Mouse (Mus musculus) liver, embryonic 12.5 days (tissue): Measurements from ENCODE around the gene Ncoa1. TPM values are rescaled to one million over a fixed set of nuclear protein-coding genes. Genes with fewer than 3 reads are reported as not detected.

Experiments used
- ATAC-seq: fragments of 200-750 bp; cut with Nextera tagmentation; 2 replicates; pipeline ENCODE4 v1.8.0; 2017; ENCODE audit warnings: moderate number of reproducible peaks, mild to moderate bottlenecking, moderate library complexity
- H3K27ac ChIP-seq: fragments of 300-500 bp; sonication (generic); 2 replicates; pipeline ENCODE4 v1.5.1; 2016; ENCODE audit warnings: mild to moderate bottlenecking
- H3K27me3 ChIP-seq: fragments of 300-500 bp; sonication (generic); replicated peaks from 2 replicates; pipeline ENCODE4 v1.6.1; 2016; ENCODE audit warnings: mild to moderate bottlenecking, moderate library complexity
- H3K36me3 ChIP-seq: fragments of 300-500 bp; sonication (generic); 2 replicates; pipeline ENCODE4 v1.6.1; 2016; ENCODE audit warnings: mild to moderate bottlenecking, moderate library complexity
- H3K4me1 ChIP-seq: fragments of 300-500 bp; sonication (generic); 2 replicates; pipeline ENCODE4 v1.6.1; 2016
- H3K4me2 ChIP-seq: fragments of 300-500 bp; sonication (generic); 2 replicates; pipeline ENCODE4 v1.6.1; 2016; ENCODE audit warnings: mild to moderate bottlenecking, moderate library complexity
- H3K4me3 ChIP-seq: fragments of 300-500 bp; sonication (generic); 2 replicates; pipeline ENCODE4 v1.5.1; 2016; ENCODE audit warnings: mild to moderate bottlenecking, moderate library complexity
- H3K9ac ChIP-seq: fragments of 300-500 bp; sonication (generic); 2 replicates; pipeline ENCODE4 v1.6.1; 2016; ENCODE audit warnings: mild to moderate bottlenecking, moderate library complexity
- H3K9me3 ChIP-seq: fragments of 300-500 bp; sonication (generic); replicated peaks from 2 replicates; pipeline ENCODE4 v1.6.1; 2016; ENCODE audit warnings: mild to moderate bottlenecking, moderate library complexity
- WGBS: fragments of 180-500 bp; shearing (Covaris S2); methylation state at CpG from one replicate; pipeline ENCODE4 v1.1.7; 2016; ENCODE audit not compliant: insufficient replicate concordance; 5-methylcytosine and 5-hydroxymethylcytosine counted together
- polyA plus RNA-seq: library from polyadenylated mRNA; unstranded; fragments of >200 nt; fragmentation: Nextera tagmentation; extraction: Ambion mirVana; gene quantifications from 2 replicates; pipeline ENCODE4 v1.2.1, GENCODE M21; 2016

Gene Ncoa1
- polyA plus RNA-seq, 1 experiment from 2014 or later: 1.9 TPM

DNA sequence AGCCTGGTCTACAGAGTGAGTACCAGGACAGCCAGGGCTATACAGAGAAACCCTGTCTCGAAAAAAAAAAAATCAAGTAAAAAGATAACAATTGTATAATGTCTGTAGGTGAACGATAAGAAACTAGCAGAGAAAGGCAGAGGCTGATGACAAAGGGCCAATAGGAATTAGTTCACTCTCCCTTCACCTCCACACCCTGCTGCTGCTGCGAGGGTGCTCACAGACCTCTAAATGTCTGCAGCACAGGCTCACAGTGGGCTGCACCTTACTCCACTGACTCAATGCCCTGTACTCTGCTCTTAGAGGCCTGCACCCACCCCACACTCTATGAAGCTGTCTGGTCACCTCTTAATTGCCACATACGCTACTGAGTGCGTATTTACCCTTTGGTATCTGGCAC is 45.0 kb downstream of the Ncoa1 start:
- Histone ChIP-seq H3K4me2 (no peak overlapping the region), H3K9ac (no peak overlapping the region), H3K27ac (no peak overlapping the region), H3K27me3 (no peaks in the 10 kb centered on the region), H3K4me3 (no peak overlapping the region), H3K9me3 (no peaks in the 10 kb centered on the region), H3K36me3 (no peaks in the 10 kb centered on the region), H3K4me1 (no peaks in the 10 kb centered on the region)
- 56% methylated on average over 5 of the region's 5 CpGs for WGBS
- ATAC-seq: no peak

DNA sequence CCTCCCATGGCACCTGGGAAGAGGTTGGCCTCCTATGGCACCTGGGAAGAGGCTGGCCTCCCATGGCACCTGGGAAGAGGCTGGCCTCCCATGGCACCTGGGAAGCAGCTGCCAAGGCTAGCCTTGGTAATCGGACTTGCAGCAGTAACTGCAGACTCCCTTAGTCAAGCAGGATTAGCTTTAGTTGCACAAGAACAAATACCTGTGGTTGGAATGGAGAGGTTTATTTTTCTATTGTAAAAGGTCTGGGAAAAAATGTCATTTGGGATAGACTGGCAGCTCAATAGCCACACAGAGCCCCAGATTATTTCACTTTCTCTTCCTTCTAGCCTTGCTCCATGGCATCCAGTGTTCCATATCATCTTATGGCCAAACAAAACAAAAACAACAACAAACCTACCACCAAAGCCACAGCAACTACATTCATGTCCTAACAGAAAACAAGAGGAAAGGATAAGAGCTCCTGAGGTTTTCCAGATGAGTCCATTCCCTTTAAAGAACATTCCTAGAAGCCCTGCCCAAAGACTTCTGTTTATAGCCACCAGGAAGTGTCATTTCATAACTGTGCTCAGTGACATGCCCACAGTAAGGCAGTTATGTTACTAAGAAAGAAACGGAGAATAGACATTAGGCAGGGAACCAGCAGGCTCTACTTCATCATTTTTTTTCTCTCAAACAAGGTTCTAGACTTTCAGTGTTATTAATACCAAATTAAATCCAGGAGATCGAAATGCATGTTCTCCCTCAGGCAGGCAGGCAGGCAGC is 46.7 kb downstream of the Ncoa1 start:
- 55% methylated on average over 3 of the region's 3 CpGs for WGBS
- Histone ChIP-seq H3K36me3 (no peaks in the 10 kb centered on the region), H3K27ac (no peak overlapping the region), H3K4me1 (no peaks in the 10 kb centered on the region), H3K27me3 (no peaks in the 10 kb centered on the region), H3K4me3 (no peak overlapping the region), H3K9me3 (no peaks in the 10 kb centered on the region), H3K4me2 (no peak overlapping the region), H3K9ac (no peak overlapping the region)
- ATAC-seq: no peak

DNA sequence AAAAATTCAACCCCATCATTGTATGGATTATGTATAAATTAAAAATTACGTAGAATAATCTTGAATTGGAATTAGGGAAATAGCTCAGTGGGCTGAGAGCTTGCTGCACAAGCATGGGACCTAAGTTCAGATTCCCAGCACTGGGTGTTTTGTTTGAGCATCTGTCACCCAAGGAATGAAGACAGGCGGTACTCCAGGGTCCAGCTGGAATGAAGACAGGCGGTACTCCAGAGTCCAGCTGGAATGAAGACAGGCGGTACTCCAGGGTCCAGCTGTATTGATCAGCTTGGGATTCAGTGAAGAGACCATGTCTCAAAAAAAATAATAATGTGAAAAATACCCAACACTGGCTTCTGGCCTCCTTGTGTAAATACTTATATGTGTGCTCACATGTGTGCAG is 58.2 kb downstream of the Ncoa1 start:
- Histone ChIP-seq H3K9me3 (no peaks in the 10 kb centered on the region), H3K4me2 (no peak overlapping the region), H3K4me1 (no peaks in the 10 kb centered on the region), H3K36me3 (no peaks in the 10 kb centered on the region), H3K9ac (no peak overlapping the region), H3K27me3 (no peaks in the 10 kb centered on the region), H3K4me3 (no peak overlapping the region), H3K27ac (no peak overlapping the region)
- no peak for ATAC-seq
- 84% methylated on average over 4 of the region's 4 CpGs for WGBS

DNA sequence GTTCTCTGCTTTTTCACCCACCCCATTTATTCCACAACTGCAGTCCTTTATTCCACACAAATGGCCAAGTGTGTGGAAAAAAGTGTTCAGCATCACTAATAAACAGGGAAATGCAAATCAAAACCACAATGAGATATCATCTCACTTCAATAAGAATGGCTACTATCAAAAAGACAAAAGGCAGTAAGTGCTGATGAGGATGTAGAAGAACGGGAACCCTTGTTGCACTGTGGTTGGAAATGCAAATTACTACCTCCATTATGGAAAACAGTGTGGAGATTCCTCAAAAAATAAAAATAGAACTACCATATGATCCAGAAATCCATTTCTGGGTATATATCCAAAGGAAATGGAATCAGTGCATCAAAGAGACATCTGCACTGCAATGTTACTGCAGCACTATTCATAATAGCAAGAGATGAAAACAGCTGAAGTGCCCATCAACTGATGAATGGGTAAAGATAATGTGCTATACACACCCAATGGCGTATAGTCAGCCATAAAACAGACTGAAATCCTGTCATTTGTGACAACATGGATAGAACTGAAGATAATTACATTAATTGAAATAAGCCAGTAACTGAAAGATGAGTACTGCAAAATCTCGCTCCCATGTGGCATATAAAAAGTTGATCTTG is 59.2 kb downstream of the Ncoa1 start:
- no peak overlapping the region for H3K4me3 ChIP-seq

DNA sequence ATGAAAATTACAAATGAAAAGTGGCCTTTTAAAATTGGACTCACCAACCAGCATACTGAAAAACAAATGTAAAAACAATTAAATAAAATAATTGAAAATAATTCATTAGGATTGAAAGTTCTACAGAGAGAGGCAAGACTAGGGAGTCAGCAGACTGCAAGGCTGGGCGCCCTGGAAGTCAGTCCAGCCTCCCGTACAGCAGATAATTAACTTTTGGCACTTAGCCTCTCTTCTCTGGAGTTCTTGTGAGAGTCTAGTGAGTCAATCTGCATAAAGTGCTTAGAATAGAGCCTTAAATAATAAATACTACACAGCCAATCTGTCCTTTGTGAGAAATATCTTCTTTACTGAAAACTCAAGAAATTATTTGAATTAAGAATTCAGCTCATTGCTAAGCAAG is 69.9 kb downstream of the Ncoa1 start:
- Histone ChIP-seq H3K36me3 (no peaks in the 10 kb centered on the region), H3K9me3 (no peaks in the 10 kb centered on the region), H3K4me1 (no peaks in the 10 kb centered on the region), H3K27ac (no peak overlapping the region), H3K4me3 (no peak overlapping the region), H3K9ac (no peak overlapping the region), H3K27me3 (no peaks in the 10 kb centered on the region), H3K4me2 (no peak overlapping the region)
- ATAC-seq: no peak
- 65% methylated on average over 2 of the region's 2 CpGs for WGBS

More for the DNA sequence above, 59.2 kb downstream of the Ncoa1 start:
- Histone ChIP-seq H3K36me3 (no peaks in the 10 kb centered on the region), H3K4me2 (no peak overlapping the region), H3K9me3 (no peaks in the 10 kb centered on the region), H3K4me1 (no peaks in the 10 kb centered on the region), H3K9ac (no peak overlapping the region), H3K27me3 (no peaks in the 10 kb centered on the region), H3K27ac (no peak overlapping the region)
- 58% methylated on average over 3 of the region's 3 CpGs for WGBS
- no peak for ATAC-seq

DNA sequence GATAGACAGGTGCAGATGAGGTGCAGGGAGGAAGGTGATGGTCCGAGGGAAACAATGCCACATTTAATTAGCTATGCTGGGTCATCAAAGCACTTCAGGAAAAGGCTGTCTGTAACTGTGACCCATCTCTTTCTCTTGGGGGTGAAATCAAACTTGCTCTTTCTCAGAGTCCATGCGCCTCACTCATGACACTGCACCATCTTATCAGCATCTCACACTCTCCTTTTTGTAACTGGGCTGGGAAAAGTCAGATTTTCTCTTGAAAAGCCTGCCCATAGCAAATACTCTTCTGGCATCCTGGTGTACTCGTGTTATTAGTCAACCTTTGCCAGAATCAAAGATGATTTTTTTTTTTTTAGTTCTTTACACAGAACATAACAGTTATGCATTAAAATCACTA is 70.8 kb downstream of the Ncoa1 start:
- Histone ChIP-seq H3K9me3 (no peaks in the 10 kb centered on the region), H3K4me3 (no peak overlapping the region), H3K4me1 (no peaks in the 10 kb centered on the region), H3K27me3 (no peaks in the 10 kb centered on the region), H3K9ac (no peak overlapping the region), H3K36me3 (no peaks in the 10 kb centered on the region), H3K27ac (no peak overlapping the region), H3K4me2 (no peak overlapping the region)
- WGBS: 22% methylated on average over 3 of the region's 3 CpGs
- ATAC-seq: no peak

DNA sequence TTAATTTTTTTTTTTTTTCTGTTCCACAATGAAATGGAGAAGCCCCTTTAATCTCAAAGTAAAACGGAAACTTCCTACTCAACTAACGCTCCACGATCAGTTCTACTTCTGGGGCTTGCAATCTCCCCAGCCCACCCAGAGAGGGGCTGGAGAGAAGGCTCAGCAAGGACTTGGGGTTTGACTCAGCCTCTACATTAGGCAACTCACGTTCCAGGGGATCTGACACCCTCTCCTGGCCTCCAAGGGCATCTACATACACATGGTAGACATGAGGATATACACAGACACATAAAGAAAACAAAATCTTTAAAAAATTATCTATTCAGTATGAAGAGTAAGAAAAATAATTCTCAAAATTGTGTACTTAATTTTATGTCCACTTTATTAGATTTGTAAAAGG is 73.8 kb downstream of the Ncoa1 start:
- no peak overlapping the region for H3K4me2 ChIP-seq
- no peaks in the 10 kb centered on the region for H3K36me3 ChIP-seq
- H3K9me3 ChIP-seq: no peaks in the 10 kb centered on the region
- no peaks in the 10 kb centered on the region for H3K27me3 ChIP-seq
- 50% methylated on average over 4 of the region's 4 CpGs for WGBS
- H3K4me3 ChIP-seq: no peak overlapping the region
- H3K9ac ChIP-seq: no peak overlapping the region
- no peak overlapping the region for H3K27ac ChIP-seq
- no peaks in the 10 kb centered on the region for H3K4me1 ChIP-seq
- ATAC-seq: no peak

DNA sequence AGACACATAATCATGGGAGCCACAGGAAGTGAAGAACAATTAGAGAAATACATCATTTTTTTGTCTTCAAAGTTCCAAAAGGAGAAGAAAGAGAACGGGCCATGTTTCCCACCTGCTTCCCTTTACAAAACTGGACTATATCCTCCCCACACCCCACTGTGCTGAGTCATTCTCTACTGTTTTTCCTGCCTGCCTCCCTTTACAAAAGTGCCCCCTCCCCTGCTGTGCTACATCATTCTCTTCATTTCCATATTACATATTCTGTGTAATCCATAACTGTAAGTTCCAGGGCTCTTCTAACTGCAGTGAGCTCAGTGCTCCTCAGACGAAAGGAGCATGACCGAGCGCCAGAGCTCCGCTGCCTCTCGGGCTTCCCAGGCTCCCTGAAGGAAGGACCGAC is 80.8 kb downstream of the Ncoa1 start:
- Histone ChIP-seq H3K4me1 (no peaks in the 10 kb centered on the region), H3K9ac (no peak overlapping the region), H3K36me3 (no peaks in the 10 kb centered on the region), H3K9me3 (no peaks in the 10 kb centered on the region), H3K4me3 (no peak overlapping the region), H3K27me3 (no peaks in the 10 kb centered on the region), H3K4me2 (no peak overlapping the region), H3K27ac (no peak overlapping the region)
- no peak for ATAC-seq
- WGBS: 68% methylated on average over 7 of the region's 7 CpGs

DNA sequence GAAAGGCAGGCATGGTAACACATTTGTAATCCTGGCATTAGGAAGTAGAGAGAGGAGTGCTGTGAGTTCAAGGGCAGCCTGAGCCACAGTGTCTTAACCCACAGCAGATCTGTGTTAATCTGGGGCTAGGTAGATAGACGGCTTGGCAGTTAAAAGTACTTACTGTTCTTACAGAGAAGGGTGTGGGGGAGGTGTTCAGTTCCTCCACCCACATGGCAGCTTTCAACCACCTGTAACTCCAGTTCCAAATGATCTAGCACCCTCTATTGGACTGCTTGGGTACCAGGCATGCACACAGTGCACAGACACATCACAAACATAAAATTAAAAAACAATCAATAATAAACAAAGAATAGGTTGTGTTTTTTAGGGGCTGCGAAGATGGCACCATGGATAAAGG is 84.4 kb downstream of the Ncoa1 start:
- Histone ChIP-seq H3K27me3 (no peaks in the 10 kb centered on the region), H3K4me1 (no peaks in the 10 kb centered on the region), H3K9ac (no peak overlapping the region), H3K36me3 (no peaks in the 10 kb centered on the region), H3K9me3 (no peaks in the 10 kb centered on the region), H3K4me3 (no peak overlapping the region), H3K4me2 (no peak overlapping the region), H3K27ac (no peak overlapping the region)
- ATAC-seq: no peak
- WGBS: 40% methylated on average over 2 of the region's 2 CpGs

DNA sequence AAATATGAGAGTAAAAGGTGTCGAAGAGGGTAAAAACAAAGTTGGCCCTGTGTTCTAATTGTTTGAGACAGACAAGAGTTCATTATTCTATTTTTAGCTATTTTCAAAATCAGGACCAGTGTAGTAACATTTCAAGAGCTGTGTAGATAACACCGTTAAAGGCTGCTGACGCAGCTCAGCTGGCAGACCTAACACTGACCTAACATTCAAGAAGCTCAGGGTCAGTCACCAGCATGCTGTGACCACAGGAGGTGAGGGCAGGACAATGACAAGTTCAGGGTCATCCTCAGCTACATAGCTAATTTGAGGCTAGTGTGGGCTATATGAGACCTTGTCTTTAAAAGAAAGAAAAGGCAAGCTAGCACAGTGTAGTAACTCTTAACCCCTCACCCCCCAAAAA is 84.9 kb downstream of the Ncoa1 start:
- Histone ChIP-seq H3K4me3 (no peak overlapping the region), H3K27me3 (no peaks in the 10 kb centered on the region), H3K4me2 (no peak overlapping the region), H3K27ac (no peak overlapping the region), H3K36me3 (no peaks in the 10 kb centered on the region), H3K9ac (no peak overlapping the region), H3K9me3 (no peaks in the 10 kb centered on the region), H3K4me1 (no peaks in the 10 kb centered on the region)
- ATAC-seq: no peak
- WGBS: 55% methylated on average over 3 of the region's 3 CpGs

DNA sequence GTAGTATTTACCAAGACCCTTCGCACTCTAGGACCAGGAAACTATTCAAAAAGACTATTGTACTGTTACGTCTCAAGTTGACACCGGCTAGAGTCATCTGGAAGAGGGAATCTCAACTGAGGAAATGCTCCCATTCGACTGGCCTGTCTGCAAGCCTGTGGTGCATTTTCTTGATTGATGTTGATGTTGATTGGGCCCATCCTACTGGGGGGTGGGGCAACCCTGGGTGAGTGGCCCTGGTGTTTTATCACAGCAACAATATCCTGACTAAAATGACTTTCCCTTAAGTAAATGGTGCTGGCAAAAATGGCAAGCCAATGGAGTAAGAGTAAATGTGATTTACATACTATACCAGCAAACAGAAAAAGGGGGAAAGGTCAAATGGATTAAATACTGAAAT is 85.7 kb downstream of the Ncoa1 start:
- H3K27ac ChIP-seq: no peak overlapping the region
- ATAC-seq: no peak
- no peak overlapping the region for H3K4me3 ChIP-seq
- WGBS: 56% methylated on average over 4 of the region's 4 CpGs
- no peak overlapping the region for H3K9ac ChIP-seq
- H3K4me1 ChIP-seq: no peaks in the 10 kb centered on the region
- H3K27me3 ChIP-seq: no peaks in the 10 kb centered on the region
- H3K36me3 ChIP-seq: no peaks in the 10 kb centered on the region
- no peaks in the 10 kb centered on the region for H3K9me3 ChIP-seq
- H3K4me2 ChIP-seq: no peak overlapping the region

DNA sequence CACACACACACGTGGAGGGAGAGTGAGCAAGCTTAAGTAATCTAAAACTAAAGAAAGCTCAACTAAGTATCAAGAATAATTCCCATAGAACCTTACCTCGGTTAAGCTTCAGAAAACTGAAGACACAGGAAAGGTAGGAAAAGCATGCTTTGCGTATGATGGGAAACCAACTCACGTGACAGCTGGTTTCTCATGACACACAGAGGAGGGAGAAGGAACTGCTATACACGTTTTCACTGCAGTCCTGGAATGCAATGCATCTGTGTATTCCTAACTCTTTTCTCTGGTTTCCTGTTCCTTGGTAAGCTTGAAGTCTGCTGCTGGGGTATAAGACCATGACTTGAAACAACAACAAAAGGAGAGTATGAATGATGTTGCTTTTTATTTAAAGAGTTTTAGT is 86.3 kb downstream of the Ncoa1 start:
- Histone ChIP-seq H3K27ac (no peak overlapping the region), H3K9ac (no peak overlapping the region), H3K9me3 (no peaks in the 10 kb centered on the region), H3K4me3 (no peak overlapping the region), H3K4me1 (no peaks in the 10 kb centered on the region), H3K4me2 (no peak overlapping the region), H3K27me3 (no peaks in the 10 kb centered on the region), H3K36me3 (no peaks in the 10 kb centered on the region)
- 59% methylated on average over 5 of the region's 5 CpGs for WGBS
- ATAC-seq: no peak
